Mouse (Mus musculus) megakaryocyte, embryonic 14.5 days (primary cell): ENCODE results near the gene Sh2d6. TPM values are rescaled to one million over a fixed set of nuclear protein-coding genes. Genes with fewer than 3 reads are reported as not detected.

ENCODE experiments used
- H3K27me3 ChIP-seq: replicated peaks from 2 replicates; pipeline ENCODE3; 2012; ENCODE audit warnings: inconsistent platforms
- H3K36me3 ChIP-seq: replicated peaks from 2 replicates; pipeline ENCODE3; 2012; ENCODE audit warnings: low read length, inconsistent platforms, mixed read lengths
- H3K4me1 ChIP-seq: 2 replicates; pipeline ENCODE4 v1.6.1; 2012; ENCODE audit warnings: inconsistent platforms
- H3K4me3 ChIP-seq: replicated peaks from 2 replicates; pipeline ENCODE3; 2012; ENCODE audit warnings: moderate library complexity, mild to moderate bottlenecking, inconsistent platforms
- H3K9me3 ChIP-seq: 2 replicates; pipeline ENCODE4 v1.6.1; 2012; ENCODE audit warnings: inconsistent platforms
- FLI1 ChIP-seq: IDR thresholded peaks from 2 replicates; pipeline ENCODE4 v1.6.1; 2012; ENCODE audit warnings: low read length, inconsistent platforms, mixed read lengths
- GATA1 ChIP-seq: IDR thresholded peaks from 3 replicates; pipeline ENCODE4 v1.6.1; 2012; ENCODE audit warnings: mixed read lengths, low read length, inconsistent platforms, borderline replicate concordance
- polyA plus RNA-seq: library from polyadenylated mRNA; stranded (reverse); fragments of >175 nt; gene quantifications from 2 replicates; pipeline ENCODE4 v1.2.3, GENCODE M21; 2012; ENCODE audit warnings: low replicate concordance; ENCODE audit not compliant: insufficient read depth

Sh2d6 gene
- 0.10 TPM in 1 of 2 replicates, not detected in the other for polyA plus RNA-seq

GRCm38 (mm10) chr6:72521607-72522006 is at the start of gene Sh2d6:
Gene Sh2d6 (minus strand): TSS chr6:72521707.
- H3K4me3 ChIP-seq, result no peak within 1 kb of the TSS
- H3K9me3 ChIP-seq, result no peaks in the 10 kb centered on the region
- H3K4me1 ChIP-seq, result peaks cover 48% of the 10 kb centered on the region
- no peak for TF ChIP-seq FLI1
- TF ChIP-seq GATA1, result no peak
- no peaks in the 10 kb centered on the region for H3K36me3 ChIP-seq
- H3K27me3 ChIP-seq, result peaks cover 6% of the 10 kb centered on the region

- Histone ChIP-seq H3K27me3 (no peaks in the 10 kb centered on the region), H3K36me3 (peaks cover 86% of the 10 kb centered on the region), H3K4me3 (no peak overlapping the region)
These were observed 49.3 kb upstream of the Sh2d6 start for GRCm38 (mm10) chr6:72570644-72571397.

GRCm38 (mm10) chr6:72568736-72569135 is 47.2 kb upstream of the Sh2d6 start:
- Histone ChIP-seq H3K4me3 (no peak overlapping the region), H3K36me3 (peaks cover 65% of the 10 kb centered on the region), H3K27me3 (peaks cover 4% of the 10 kb centered on the region), H3K9me3 (no peaks in the 10 kb centered on the region), H3K4me1 (peaks cover 16% of the 10 kb centered on the region)
- TF ChIP-seq FLI1 (no peak), GATA1 (no peak)

More at GRCm38 (mm10) chr6:72570644-72571397, 49.3 kb upstream of the Sh2d6 start:
- no peaks in the 10 kb centered on the region for H3K9me3 ChIP-seq
- no peak for TF ChIP-seq FLI1
- no peak for TF ChIP-seq GATA1
- H3K4me1 ChIP-seq, result peaks cover 21% of the 10 kb centered on the region

- no peaks in the 10 kb centered on the region for H3K9me3 ChIP-seq
- peaks cover 11% of the 10 kb centered on the region for H3K27me3 ChIP-seq
- H3K36me3 ChIP-seq, result peaks cover 62% of the 10 kb centered on the region
- H3K4me3 ChIP-seq, result no peak overlapping the region
- H3K4me1 ChIP-seq, result peaks cover 21% of the 10 kb centered on the region
- TF ChIP-seq FLI1 (no peak), GATA1 (no peak)
These were observed 46.0 kb upstream of the Sh2d6 start for GRCm38 (mm10) chr6:72567508-72567907.

GRCm38 (mm10) chr6:72566044-72566443 is 44.5 kb upstream of the Sh2d6 start:
- Histone ChIP-seq H3K9me3 (no peaks in the 10 kb centered on the region), H3K36me3 (peaks cover 59% of the 10 kb centered on the region), H3K4me3 (peak overlapping the region; percentile 44), H3K27me3 (peaks cover 11% of the 10 kb centered on the region), H3K4me1 (peaks cover 23% of the 10 kb centered on the region)
- TF ChIP-seq FLI1 (no peak), GATA1 (no peak)

GRCm38 (mm10) chr6:72565506-72565905 is 44.0 kb upstream of the Sh2d6 start:
- peaks cover 58% of the 10 kb centered on the region for H3K36me3 ChIP-seq
- no peak for TF ChIP-seq FLI1
- TF ChIP-seq GATA1, result no peak
- H3K9me3 ChIP-seq, result no peaks in the 10 kb centered on the region
- no peak overlapping the region for H3K4me3 ChIP-seq
- peaks cover 23% of the 10 kb centered on the region for H3K4me1 ChIP-seq
- H3K27me3 ChIP-seq, result peaks cover 11% of the 10 kb centered on the region

- peaks cover 60% of the 10 kb centered on the region for H3K36me3 ChIP-seq
- TF ChIP-seq FLI1, result no peak
- peaks cover 27% of the 10 kb centered on the region for H3K4me1 ChIP-seq
- H3K4me3 ChIP-seq, result no peak overlapping the region
- no peaks in the 10 kb centered on the region for H3K9me3 ChIP-seq
- peaks cover 17% of the 10 kb centered on the region for H3K27me3 ChIP-seq
These were observed 41.4 kb upstream of the Sh2d6 start for GRCm38 (mm10) chr6:72562894-72563293.

GRCm38 (mm10) chr6:72562486-72562885 is 41.0 kb upstream of the Sh2d6 start:
- H3K27me3 ChIP-seq, result peaks cover 19% of the 10 kb centered on the region
- peaks cover 60% of the 10 kb centered on the region for H3K36me3 ChIP-seq
- TF ChIP-seq GATA1, result no peak
- TF ChIP-seq FLI1, result no peak
- no peaks in the 10 kb centered on the region for H3K9me3 ChIP-seq
- no peak overlapping the region for H3K4me3 ChIP-seq
- peaks cover 30% of the 10 kb centered on the region for H3K4me1 ChIP-seq

GRCm38 (mm10) chr6:72560801-72561200 is 39.3 kb upstream of the Sh2d6 start:
- H3K36me3 ChIP-seq, result peaks cover 55% of the 10 kb centered on the region

GRCm38 (mm10) chr6:72553079-72553412 is 31.5 kb upstream of the Sh2d6 start:
- H3K4me3 ChIP-seq, result peak overlapping the region; percentile 91
- no peaks in the 10 kb centered on the region for H3K9me3 ChIP-seq
- H3K36me3 ChIP-seq, result peaks cover 22% of the 10 kb centered on the region
- TF ChIP-seq GATA1 (no peak), FLI1 (no peak)
- peaks cover 66% of the 10 kb centered on the region for H3K4me1 ChIP-seq
- peaks cover 16% of the 10 kb centered on the region for H3K27me3 ChIP-seq

More at GRCm38 (mm10) chr6:72560801-72561200, 39.3 kb upstream of the Sh2d6 start:
- no peak overlapping the region for H3K4me3 ChIP-seq
- peaks cover 20% of the 10 kb centered on the region for H3K4me1 ChIP-seq
- TF ChIP-seq GATA1 (no peak), FLI1 (no peak)
- H3K9me3 ChIP-seq, result no peaks in the 10 kb centered on the region
- peaks cover 20% of the 10 kb centered on the region for H3K27me3 ChIP-seq
